ENCODE assay signal across 9 mouse cellular contexts in genomic region chr15:97361771-97362171, GRCm38 (mm10).
DNase-seq lines count a peak whose midpoint lies in the region; ATAC-seq and TF ChIP-seq lines count a peak whose summit lies in the region.
"Had no signal": no experiment of that assay in that cellular context is flagged by ENCODE, and none has a peak within 500 bp of the region (broad histone marks: within the 10 kb centered on the region; RNA-seq: fewer than 3 reads in every experiment).

No protein-coding gene starts in this region.

- H3K27ac ChIP-seq in liver, embryonic 14.5 days: peak overlapping the region; percentile 89

- TF ChIP-seq EP300 in liver, embryonic 14.5 days (IDR thresholded peaks at IDR 0.05; ENCODE audit: low read depth): no peak

- no peak for TF ChIP-seq CTCF in G1E (IDR thresholded peaks at IDR 0.05; ENCODE audit: low read depth, low read length)
- TF ChIP-seq CTCF in liver, embryonic 14.5 days (IDR thresholded peaks at IDR 0.05; ENCODE audit: low read depth): peak; percentile 69

- peak; percentile 76 for ATAC-seq in G1E (ENCODE audit: extremely low read depth, insufficient number of reproducible peaks, low FRiP score, poor library complexity, severe bottlenecking)
- peak; percentile 75 for ATAC-seq in liver, embryonic 14.5 days (ENCODE audit: insufficient read depth)
- no peak for ATAC-seq in cerebellum, adult (ENCODE audit: insufficient number of reproducible peaks, low FRiP score, low TSS enrichment)

- H3K4me2 ChIP-seq in liver, embryonic 14.5 days (ENCODE audit: low read depth): peak overlapping the region; percentile 94

- WGBS in liver, embryonic 14.5 days (ENCODE audit: insufficient replicate concordance): 16% methylated on average over 8 of the region's 8 CpGs

- H3K9me3 ChIP-seq in G1E (replicated peaks): no peaks in the 10 kb centered on the region
- H3K9me3 ChIP-seq in liver, embryonic 14.5 days (ENCODE audit: control insufficient read depth, low read length): no peaks in the 10 kb centered on the region

- H3K27me3 ChIP-seq in G1E (ENCODE audit: insufficient read depth, low read length): no peaks in the 10 kb centered on the region
- no peaks in the 10 kb centered on the region; the same call in 1 of the 2 replicates for H3K27me3 ChIP-seq in liver, embryonic 14.5 days (ENCODE audit: control insufficient read depth, insufficient read depth, low read length)

- H3K36me3 ChIP-seq in G1E (replicated peaks): peaks cover 22% of the 10 kb centered on the region
- no peaks in the 10 kb centered on the region for H3K36me3 ChIP-seq in liver, embryonic 14.5 days (replicated peaks; ENCODE audit: control insufficient read depth, insufficient read depth, low read depth)

- peak overlapping the region; percentile 89 for H3K9ac ChIP-seq in liver, embryonic 14.5 days (replicated peaks)

- peaks cover 51% of the 10 kb centered on the region for H3K4me1 ChIP-seq in G1E (ENCODE audit: insufficient read depth, low read depth, low read length)
- peaks cover 24 to 36% of the 10 kb centered on the region in 2 experiments for H3K4me1 ChIP-seq in liver, embryonic 14.5 days (replicated peaks; ENCODE audit: control insufficient read depth in 2 of 2, insufficient read depth in 2 of 2, low read length in 1 of 2)

- peak overlapping the region; percentile 70 for H3K4me3 ChIP-seq in G1E (ENCODE audit: low read depth, low read length)
- H3K4me3 ChIP-seq in liver, embryonic 14.5 days (ENCODE audit: insufficient read depth in 1 of 2, low read depth in 2 of 2, low read length in 2 of 2): peak overlapping the region; percentile 65 to 92

- DNase-seq in adrenal gland, postnatal 14 days: peak; percentile 14
- no peak for DNase-seq in adrenal gland, adult 8-10 months
- no peak for DNase-seq in G1E (ENCODE audit: low spot score)
- peak; percentile 50 to 61 (median 57) for DNase-seq in liver, embryonic 14.5 days (ENCODE audit: low read depth in 3 of 3, low spot score in 3 of 3)
- peak; percentile 64 to 67 for DNase-seq in spleen, postnatal 10 days (ENCODE audit: low spot score in 2 of 2)
- DNase-seq in gastrocnemius, postnatal 4 days (ENCODE audit: low spot score in 2 of 2): no peak
- DNase-seq in kidney, postnatal 4 days: no peak
- DNase-seq: cerebellum, adult 11 months had no signal

Comparison
In these comparisons a context has a peak if more than half of its experiments do, and no peak if none do; other contexts are left out.
1. DNase-seq: peak in adrenal gland, postnatal 14 days (single experiment), liver, embryonic 14.5 days (3 of 3) and spleen, postnatal 10 days (2 of 2); none in adrenal gland, adult 8-10 months (single experiment), G1E (single experiment), gastrocnemius, postnatal 4 days (0 of 2) and kidney, postnatal 4 days (0 of 2).